Mouse (Mus musculus): ENCODE measurements at regions not wholly inside any gene's neighbourhood (a gene's known extent, or its start where the extent isn't known, plus 50 kb on each side); places are given as distances from the start of the nearest gene placed in this dataset.

GRCm38 (mm10) chr10:21783478-21783877 is 98.5 kb upstream of the Sgk1 start:
- no peak for TF ChIP-seq POLR2A (IDR thresholded peaks at IDR 0.05; ENCODE audit: insufficient read length, low read depth)
- TF ChIP-seq REST (IDR thresholded peaks at IDR 0.05; ENCODE audit: insufficient read depth, insufficient read length): no peak
- TF ChIP-seq USF1 (IDR thresholded peaks at IDR 0.05; ENCODE audit: low read depth): no peak
- no peak for TF ChIP-seq TCF3 (IDR thresholded peaks at IDR 0.05; ENCODE audit: insufficient read length, low read depth)
- no peak for TF ChIP-seq TCF12 (IDR thresholded peaks at IDR 0.05; ENCODE audit: insufficient read depth, poor library complexity, severe bottlenecking)
- no peak for TF ChIP-seq E2F4 (IDR thresholded peaks at IDR 0.05; ENCODE audit: insufficient read depth)
- no peak for TF ChIP-seq MAX (IDR thresholded peaks at IDR 0.05; ENCODE audit: low read depth)
- peak in 1 of 3 experiments; percentile 22 for TF ChIP-seq MYOG (IDR thresholded peaks at IDR 0.05; ENCODE audit: control insufficient read depth in 1 of 3, insufficient read depth in 1 of 3, insufficient read length in 2 of 3, low read depth in 2 of 3)
- TF ChIP-seq POLR2AphosphoS2 (IDR thresholded peaks at IDR 0.05; ENCODE audit: insufficient read length, low read depth): no peak
